Mouse (Mus musculus) cerebellum, adult 2 months (tissue): ENCODE data around the gene Ndufs3.

Source experiments
- CTCF ChIP-seq: fragments of 200-500 bp; IDR thresholded peaks from 2 replicates; pipeline ENCODE4 v1.5.1; 2011; ENCODE audit warnings: low read depth, mild to moderate bottlenecking, control low read depth, low read length, moderate library complexity, borderline replicate concordance; ENCODE audit not compliant: insufficient read depth
- POLR2A ChIP-seq: fragments of 200-500 bp; IDR thresholded peaks from 2 replicates; pipeline ENCODE4 v1.6.1; 2011; ENCODE audit warnings: low read length, control low read depth, borderline replicate concordance; ENCODE audit not compliant: insufficient read depth

DNA sequence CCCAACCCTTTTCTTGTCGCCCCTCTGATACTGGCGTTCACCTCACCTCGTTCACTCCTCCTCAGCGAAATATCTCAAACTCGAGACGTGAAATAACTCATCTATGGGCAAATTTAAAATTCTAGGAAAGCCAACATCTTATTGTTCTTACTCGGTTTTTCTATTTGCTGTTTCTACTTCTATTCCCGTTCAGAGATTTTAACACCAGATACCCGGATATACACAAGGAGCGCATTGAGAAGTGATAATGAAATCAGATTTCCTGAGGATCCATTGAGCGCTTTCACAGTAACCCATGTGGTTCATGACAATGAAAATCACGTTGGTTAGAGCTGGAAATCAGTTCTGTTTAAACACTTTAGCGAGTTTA, 57.0 kb downstream of the Ndufs3 start:
- TF ChIP-seq CTCF (no peak), POLR2A (no peak)
